Mouse (Mus musculus) kidney, adult 2 months (tissue): ENCODE data around the gene Ankrd39.

Experiments used
- CTCF ChIP-seq: fragments of 200-500 bp; conservative IDR thresholded peaks from 2 replicates; pipeline ENCODE4 v1.5.1; 2011; ENCODE audit warnings: low read depth, mild to moderate bottlenecking, control low read depth, low read length, moderate library complexity, mixed read lengths; ENCODE audit not compliant: insufficient read depth, insufficient read length
- POLR2A ChIP-seq: fragments of 200-500 bp; IDR thresholded peaks from one replicate; pipeline ENCODE4 v1.6.1; 2011; ENCODE audit warnings: low read depth, low read length, control low read depth

- TF ChIP-seq CTCF (no peak), POLR2A (no peak)
Measured at GRCm38 (mm10) chr1:36540807-36541206, 6.4 kb downstream of the Ankrd39 start.
